Mouse (Mus musculus): ENCODE data around the gene Cep85l. TPM values are rescaled to one million over a fixed set of nuclear protein-coding genes. Genes with fewer than 3 reads are reported as not detected.

Cep85l gene
- polyA plus RNA-seq, 1 experiment from 2014 or later = 2.7 TPM

GRCm38 (mm10) chr10:53382696-53383365 lies 3.1 kb upstream of the Cep85l start:
- Histone ChIP-seq H3K27me3 (ENCODE audit: low read depth, poor library complexity, severe bottlenecking) (no peaks in the 10 kb centered on the region), H3K4me1 (peaks cover 16% of the 10 kb centered on the region)
- 80% methylated on average over 7 of the region's 7 CpGs for WGBS

GRCm38 (mm10) chr10:53378981-53379708 lies 602 bp downstream of the Cep85l start:
- peak; percentile 66 for DNase-seq (ENCODE audit: low spot score)
- Histone ChIP-seq H3K27ac (replicated peaks) (peak overlapping the region; percentile 94), H3K9me3 (replicated peaks) (no peaks in the 10 kb centered on the region), H3K27me3 (ENCODE audit: low read depth, poor library complexity, severe bottlenecking) (no peaks in the 10 kb centered on the region), H3K4me3 (peak overlapping the region; percentile 89), H3K36me3 (no peaks in the 10 kb centered on the region), H3K4me1 (peaks cover 25% of the 10 kb centered on the region)
- under 1% methylated on average over 59 of the region's 59 CpGs for WGBS

More at GRCm38 (mm10) chr10:53382696-53383365, 3.1 kb upstream of the Cep85l start:
- Histone ChIP-seq H3K4me3 (no peak overlapping the region), H3K36me3 (no peaks in the 10 kb centered on the region), H3K9me3 (replicated peaks) (no peaks in the 10 kb centered on the region), H3K27ac (replicated peaks) (no peak overlapping the region)
- no peak for DNase-seq (ENCODE audit: low spot score)

GRCm38 (mm10) chr10:53378296-53378695 lies 1.5 kb downstream of the Cep85l start:
- H3K27me3 ChIP-seq (ENCODE audit: low read depth, poor library complexity, severe bottlenecking) = no peaks in the 10 kb centered on the region
- H3K4me1 ChIP-seq = peaks cover 25% of the 10 kb centered on the region
- H3K9me3 ChIP-seq (replicated peaks) = peaks cover 5% of the 10 kb centered on the region; the same call in 1 of the 2 replicates
- H3K27ac ChIP-seq (replicated peaks) = no peak overlapping the region
- peaks cover 3% of the 10 kb centered on the region; the same call in 1 of the 2 replicates for H3K36me3 ChIP-seq
- peak overlapping the region; percentile 89 for H3K4me3 ChIP-seq
- no peak for DNase-seq (ENCODE audit: low spot score)
- WGBS = 81% methylated on average over 6 of the region's 6 CpGs

- no peak overlapping the region for H3K27ac ChIP-seq (replicated peaks)
- H3K4me1 ChIP-seq = peaks cover 25% of the 10 kb centered on the region
- no peak for DNase-seq (ENCODE audit: low spot score)
- no peaks in the 10 kb centered on the region for H3K27me3 ChIP-seq (ENCODE audit: low read depth, poor library complexity, severe bottlenecking)
- H3K9me3 ChIP-seq (replicated peaks) = peaks cover 15% of the 10 kb centered on the region; the same call in 1 of the 2 replicates
- no peak overlapping the region for H3K4me3 ChIP-seq
- H3K36me3 ChIP-seq = peaks cover 9% of the 10 kb centered on the region; the same call in 1 of the 2 replicates
Observed at GRCm38 (mm10) chr10:53377096-53377495, 2.7 kb downstream of the Cep85l start.

- 89% methylated on average over 6 of the region's 6 CpGs for WGBS
Observed at GRCm38 (mm10) chr10:53373885-53374578, 5.7 kb downstream of the Cep85l start.

GRCm38 (mm10) chr10:53367265-53367664 lies 12.5 kb downstream of the Cep85l start:
- Histone ChIP-seq H3K27me3 (ENCODE audit: low read depth, poor library complexity, severe bottlenecking) (no peaks in the 10 kb centered on the region), H3K36me3 (peaks cover 23% of the 10 kb centered on the region), H3K4me1 (no peaks in the 10 kb centered on the region; the same call in 1 of the 2 replicates), H3K9me3 (replicated peaks) (peaks cover 17% of the 10 kb centered on the region), H3K4me3 (no peak overlapping the region), H3K27ac (replicated peaks) (no peak overlapping the region)
- no peak for DNase-seq (ENCODE audit: low spot score)
- WGBS = 90% methylated on average over 2 of the region's 2 CpGs

More at GRCm38 (mm10) chr10:53373885-53374578, 5.7 kb downstream of the Cep85l start:
- DNase-seq (ENCODE audit: low spot score) = no peak
- peaks cover 31% of the 10 kb centered on the region for H3K9me3 ChIP-seq (replicated peaks)
- no peaks in the 10 kb centered on the region for H3K27me3 ChIP-seq (ENCODE audit: low read depth, poor library complexity, severe bottlenecking)
- no peak overlapping the region for H3K4me3 ChIP-seq
- no peak overlapping the region for H3K27ac ChIP-seq (replicated peaks)
- H3K36me3 ChIP-seq = peaks cover 23% of the 10 kb centered on the region
- H3K4me1 ChIP-seq = peaks cover 18% of the 10 kb centered on the region

GRCm38 (mm10) chr10:53364311-53364710 lies 15.4 kb downstream of the Cep85l start:
- H3K4me3 ChIP-seq = no peak overlapping the region
- no peaks in the 10 kb centered on the region for H3K27me3 ChIP-seq (ENCODE audit: low read depth, poor library complexity, severe bottlenecking)
- no peaks in the 10 kb centered on the region for H3K9me3 ChIP-seq (replicated peaks)
- H3K36me3 ChIP-seq = peaks cover 9% of the 10 kb centered on the region; the same call in 1 of the 2 replicates
- DNase-seq (ENCODE audit: low spot score) = no peak
- no peak overlapping the region for H3K27ac ChIP-seq (replicated peaks)
- H3K4me1 ChIP-seq = no peaks in the 10 kb centered on the region; the same call in 1 of the 2 replicates

GRCm38 (mm10) chr10:53359016-53359415 lies 20.7 kb downstream of the Cep85l start:
- WGBS = 94% methylated on average over 3 of the region's 3 CpGs
- no peak overlapping the region for H3K4me3 ChIP-seq
- H3K4me1 ChIP-seq = no peaks in the 10 kb centered on the region; the same call in 1 of the 2 replicates
- no peaks in the 10 kb centered on the region for H3K27me3 ChIP-seq (ENCODE audit: low read depth, poor library complexity, severe bottlenecking)
- DNase-seq (ENCODE audit: low spot score) = no peak
- H3K36me3 ChIP-seq = peaks cover 32% of the 10 kb centered on the region
- no peak overlapping the region for H3K27ac ChIP-seq (replicated peaks)
- H3K9me3 ChIP-seq (replicated peaks) = no peaks in the 10 kb centered on the region

- DNase-seq (ENCODE audit: low spot score) = no peak
Observed at GRCm38 (mm10) chr10:53353665-53354064, 26.1 kb downstream of the Cep85l start.

GRCm38 (mm10) chr10:53349254-53349653 lies 30.5 kb downstream of the Cep85l start:
- WGBS = 88% methylated on average over 1 of the region's 1 CpGs
- Histone ChIP-seq H3K36me3 (peaks cover 3% of the 10 kb centered on the region; the same call in 1 of the 2 replicates), H3K27ac (replicated peaks) (no peak overlapping the region), H3K4me1 (no peaks in the 10 kb centered on the region), H3K27me3 (ENCODE audit: low read depth, poor library complexity, severe bottlenecking) (no peaks in the 10 kb centered on the region), H3K4me3 (no peak overlapping the region), H3K9me3 (replicated peaks) (no peaks in the 10 kb centered on the region)
- DNase-seq (ENCODE audit: low spot score) = no peak

More at GRCm38 (mm10) chr10:53353665-53354064, 26.1 kb downstream of the Cep85l start:
- Histone ChIP-seq H3K27ac (replicated peaks) (no peak overlapping the region), H3K4me3 (no peak overlapping the region), H3K27me3 (ENCODE audit: low read depth, poor library complexity, severe bottlenecking) (no peaks in the 10 kb centered on the region), H3K36me3 (peaks cover 26% of the 10 kb centered on the region), H3K9me3 (replicated peaks) (no peaks in the 10 kb centered on the region), H3K4me1 (no peaks in the 10 kb centered on the region)
- WGBS = 95% methylated on average over 3 of the region's 3 CpGs

GRCm38 (mm10) chr10:53347787-53348755 lies 31.7 kb downstream of the Cep85l start:
- Histone ChIP-seq H3K4me1 (no peaks in the 10 kb centered on the region), H3K36me3 (peaks cover 3% of the 10 kb centered on the region; the same call in 1 of the 2 replicates), H3K9me3 (replicated peaks) (no peaks in the 10 kb centered on the region), H3K4me3 (no peak overlapping the region), H3K27ac (replicated peaks) (no peak overlapping the region), H3K27me3 (ENCODE audit: low read depth, poor library complexity, severe bottlenecking) (no peaks in the 10 kb centered on the region)
- DNase-seq (ENCODE audit: low spot score) = peak; percentile 18
- 63% methylated on average over 10 of the region's 10 CpGs for WGBS

GRCm38 (mm10) chr10:53346916-53347315 lies 32.8 kb downstream of the Cep85l start:
- DNase-seq (ENCODE audit: low spot score) = no peak
- Histone ChIP-seq H3K27ac (replicated peaks) (no peak overlapping the region), H3K27me3 (ENCODE audit: low read depth, poor library complexity, severe bottlenecking) (no peaks in the 10 kb centered on the region), H3K4me3 (no peak overlapping the region), H3K36me3 (peaks cover 3% of the 10 kb centered on the region; the same call in 1 of the 2 replicates), H3K4me1 (no peaks in the 10 kb centered on the region), H3K9me3 (replicated peaks) (no peaks in the 10 kb centered on the region)
- 90% methylated on average over 5 of the region's 5 CpGs for WGBS
